Mouse (Mus musculus): ENCODE data around the gene Adamtsl5.

Adamtsl5 gene

DNA sequence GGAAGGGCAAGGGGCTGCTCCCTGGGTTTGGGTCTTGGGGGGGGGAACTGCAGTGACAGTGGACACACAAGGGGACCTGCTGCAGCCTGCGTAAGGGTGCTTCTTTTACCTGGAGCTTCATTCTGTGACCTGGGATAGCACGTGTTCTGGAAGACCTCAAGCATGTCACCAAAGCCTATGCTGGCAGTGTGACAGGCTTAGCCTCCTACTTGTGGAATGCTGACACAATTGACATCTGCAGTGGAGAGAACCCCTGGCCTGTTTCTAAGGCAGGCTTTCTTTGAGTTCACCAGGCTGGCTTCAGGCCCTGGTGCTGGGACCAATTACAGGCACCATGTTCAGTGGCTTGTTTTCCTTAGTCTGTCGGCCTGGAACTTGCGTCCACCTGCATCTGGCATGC lies 53.9 kb downstream of the Adamtsl5 start:
- no peak for DNase-seq

DNA sequence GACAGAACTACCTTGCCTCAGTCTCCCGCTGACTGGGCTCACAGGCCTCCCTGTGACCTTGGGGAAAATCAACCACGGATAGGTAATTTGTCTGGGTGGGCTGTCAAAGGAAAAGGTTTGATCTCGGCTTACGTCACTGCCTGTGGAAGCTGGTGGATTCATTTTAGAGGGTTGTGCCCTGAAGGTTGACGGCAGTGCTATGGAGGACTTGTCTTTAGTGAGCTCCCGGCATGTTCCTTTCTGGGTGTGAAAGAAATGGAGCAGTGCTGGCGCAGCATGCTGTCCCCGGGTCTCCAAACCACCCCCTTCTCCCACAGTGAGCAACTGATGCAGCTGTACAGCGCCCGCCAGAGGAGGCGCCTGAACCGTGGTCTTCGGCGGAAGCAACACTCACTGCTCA lies 54.9 kb downstream of the Adamtsl5 start:
- no peak for DNase-seq

DNA sequence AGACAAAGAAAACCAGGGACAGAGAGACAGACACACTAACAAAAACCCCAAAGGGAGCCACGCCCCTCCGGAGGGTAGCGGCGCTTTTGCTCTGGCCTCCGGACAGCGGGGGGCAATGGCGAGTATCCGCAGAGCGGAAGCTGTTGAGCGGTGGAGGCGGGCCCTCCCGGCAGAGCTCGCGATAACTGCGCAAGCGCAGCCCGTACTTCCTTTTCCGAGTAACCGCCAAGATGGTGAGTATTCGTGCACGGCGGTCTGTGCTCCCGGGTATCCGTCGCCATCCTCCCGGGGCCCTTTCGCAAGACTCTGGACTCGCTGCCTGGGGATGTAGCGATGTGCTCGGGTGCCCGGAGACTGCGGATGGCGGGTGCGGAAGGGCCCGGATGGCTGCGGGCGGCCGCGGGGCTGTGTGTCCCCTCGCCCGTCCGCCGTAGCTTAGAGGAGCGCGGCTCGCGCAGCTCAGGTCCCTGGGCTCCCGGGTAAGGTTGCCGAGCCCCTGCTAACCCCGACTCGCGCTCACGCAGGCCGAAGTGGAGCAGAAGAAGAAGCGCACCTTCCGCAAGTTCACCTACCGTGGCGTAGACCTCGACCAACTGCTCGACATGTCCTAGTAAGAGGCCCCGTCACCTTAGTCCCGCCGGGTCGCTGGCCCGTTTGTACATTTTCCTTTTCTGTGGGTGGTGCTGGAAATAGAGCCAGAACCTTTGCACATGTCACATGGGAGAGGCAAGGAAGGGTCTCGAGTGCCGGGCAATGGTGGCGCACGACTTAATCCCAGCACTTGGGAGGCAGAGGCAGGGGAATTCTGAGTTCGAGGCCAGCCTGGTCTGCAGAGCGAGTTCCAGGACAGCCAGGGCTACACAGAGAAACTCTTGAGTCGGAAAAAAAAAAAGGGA lies 55.7 kb downstream of the Adamtsl5 start, which contains the start of gene Rps15:
Gene Rps15 (plus strand): TSS at position 203 of the 896 bp plus-strand sequence.
- DNase-seq, result peak; percentile 98 to 99
